Mouse (Mus musculus): ENCODE data around the gene Dctn3.
A peak's percentile ranks its signal among the peaks of the same experiment; 100 is the strongest.
"Not testable (repeated sequence)": the region's sequence is repeated elsewhere in the genome, so short reads cannot be mapped to it uniquely, and the experiment has no call there.

Gene Dctn3

GRCm38 (mm10) chr4:41738256-41738603, 15.3 kb upstream of the Dctn3 start:
- no peak for DNase-seq (ENCODE audit: low spot score in 2 of 2)

DNA sequence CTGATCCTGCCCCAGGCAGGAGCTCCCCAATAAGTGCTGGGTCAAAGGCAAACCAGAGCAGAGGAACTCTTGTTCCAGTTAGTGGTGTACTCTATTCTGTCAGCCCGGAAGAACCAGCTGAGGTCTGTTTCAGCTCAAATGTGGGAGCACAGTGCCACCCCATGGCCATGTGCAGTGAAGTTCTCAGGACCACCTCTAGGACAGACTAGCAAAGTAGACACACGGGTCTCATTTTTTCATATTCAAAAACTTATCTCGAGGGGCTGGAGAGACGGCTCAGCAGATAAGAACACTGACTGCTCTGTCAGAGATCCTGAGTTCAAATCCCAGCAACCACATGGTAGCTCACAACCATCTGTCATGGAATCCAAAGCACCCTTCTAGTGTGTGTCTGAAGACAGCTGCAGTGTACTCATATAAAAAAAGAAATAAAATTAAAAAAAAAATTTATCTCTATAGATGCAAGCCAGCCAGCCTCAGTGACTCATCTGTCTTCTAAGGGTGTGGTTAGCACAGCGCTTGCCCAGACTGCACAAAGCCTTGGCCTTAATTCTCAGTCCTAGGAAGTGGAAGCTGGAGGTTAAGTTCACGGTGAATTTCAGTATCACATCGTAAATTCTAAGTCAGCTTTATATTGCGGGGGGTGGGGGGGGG, 14.8 kb upstream of the Dctn3 start:
- DNase-seq (ENCODE audit: low spot score in 2 of 2): peak; percentile 58 to 76

DNA sequence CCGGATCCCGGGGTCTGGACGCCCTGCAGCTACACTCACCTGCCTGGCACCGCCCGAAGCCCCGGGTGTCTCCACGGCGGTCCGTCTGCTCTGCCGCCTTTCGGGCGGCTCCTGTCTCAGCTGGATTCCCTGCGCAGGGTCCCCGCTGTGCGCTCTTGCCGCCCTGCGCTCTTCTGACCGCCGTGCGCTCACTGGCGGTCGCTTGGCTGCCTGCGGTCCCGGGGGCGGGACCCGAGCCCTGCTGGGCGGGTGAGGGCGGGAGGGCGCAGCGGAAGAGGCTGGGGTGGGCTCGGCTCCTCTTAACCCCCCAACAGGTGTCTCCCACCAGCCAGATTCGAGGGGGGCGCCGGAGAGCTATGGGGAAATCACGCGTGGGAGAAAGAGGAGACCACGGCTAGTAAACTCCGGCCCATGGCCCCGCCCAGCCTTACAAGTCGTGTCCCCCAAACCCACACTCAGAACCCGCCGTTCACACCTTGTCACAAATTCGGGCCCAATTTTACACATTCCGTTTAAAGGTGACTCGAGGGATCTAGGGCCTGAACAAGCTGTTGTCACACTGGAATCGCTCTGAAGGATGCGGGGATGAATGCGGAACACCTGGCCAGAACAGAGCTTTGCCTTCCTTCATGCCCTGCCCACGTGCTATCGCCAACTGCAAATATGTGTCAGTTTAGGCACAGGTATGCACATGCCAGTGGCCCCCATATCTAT, 8.2 kb upstream of the Dctn3 start, which contains the start of gene Arid3c:
Gene Arid3c, minus strand, starts transcription at position 91 of the 714 bp plus-strand sequence.
- DNase-seq (ENCODE audit: low spot score in 2 of 2): peak in 1 of 2 experiments; percentile 19

DNA sequence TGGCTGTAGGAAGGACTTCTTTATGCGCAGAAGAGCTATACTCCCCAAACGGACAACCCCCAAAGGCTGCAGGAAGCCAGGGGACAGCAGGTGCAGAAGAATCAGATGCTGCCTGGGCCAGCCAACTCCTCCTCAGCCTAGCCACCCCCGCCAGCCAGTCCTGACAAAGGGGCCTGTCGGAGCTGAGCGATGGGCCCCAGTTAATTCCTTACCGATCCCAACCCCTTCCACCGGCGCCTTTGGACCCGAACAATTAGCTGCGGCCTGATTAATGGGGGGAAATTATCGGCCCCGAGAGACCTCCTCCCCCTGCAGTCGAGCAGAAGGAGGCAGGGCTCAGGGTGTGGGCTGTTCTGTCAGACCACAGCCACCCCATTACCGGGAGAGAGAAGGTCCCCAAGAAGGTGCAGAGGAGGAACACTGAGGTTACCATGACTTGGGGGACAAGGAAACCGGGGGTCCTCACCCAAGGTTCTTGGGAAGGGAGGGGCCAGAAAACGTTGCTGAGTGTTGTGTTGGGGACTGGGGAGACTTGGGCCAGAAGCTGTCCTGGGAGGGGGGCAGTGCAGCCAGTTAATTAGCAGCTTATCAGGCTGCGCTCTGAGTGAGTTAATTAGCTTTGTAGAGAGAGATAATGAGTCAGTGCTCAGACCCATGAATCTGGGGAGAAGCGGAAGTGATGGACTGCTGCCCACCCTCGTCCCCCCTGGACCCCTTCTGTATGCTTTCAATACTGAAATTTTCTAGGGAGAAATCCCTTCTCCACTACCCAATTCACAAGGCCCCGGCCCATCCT, 4.1 kb upstream of the Dctn3 start:
- no peak for DNase-seq (ENCODE audit: low spot score in 2 of 2)

GRCm38 (mm10) chr4:41716834-41717233, 6.1 kb downstream of the Dctn3 start:
- no peak for DNase-seq (ENCODE audit: low spot score in 2 of 2)

DNA sequence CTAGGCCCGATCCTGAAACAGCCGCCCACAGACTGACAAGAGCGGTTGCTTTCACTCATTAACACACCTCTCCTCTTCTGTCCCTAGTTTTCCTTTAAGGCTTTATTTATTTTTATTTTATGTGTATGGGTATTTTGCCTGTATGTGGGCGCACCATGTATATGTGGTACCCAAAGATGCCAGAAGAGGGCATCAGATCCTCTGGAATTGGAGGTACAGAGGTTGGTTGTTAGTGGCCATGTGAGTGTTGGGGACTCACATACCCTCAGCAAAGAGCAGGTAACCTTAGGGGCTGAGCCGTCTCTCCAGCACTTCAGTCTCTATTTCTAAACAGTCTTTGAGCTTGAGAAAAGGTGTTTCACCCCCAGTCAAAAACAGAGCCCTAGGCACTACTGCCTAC, 7.4 kb downstream of the Dctn3 start:
- DNase-seq (ENCODE audit: low spot score in 2 of 2): peak in 1 of 2 experiments; percentile 34

- DNase-seq (ENCODE audit: low spot score in 2 of 2): no peak
These were observed 7.9 kb downstream of the Dctn3 start for GRCm38 (mm10) chr4:41715082-41715481.

DNA sequence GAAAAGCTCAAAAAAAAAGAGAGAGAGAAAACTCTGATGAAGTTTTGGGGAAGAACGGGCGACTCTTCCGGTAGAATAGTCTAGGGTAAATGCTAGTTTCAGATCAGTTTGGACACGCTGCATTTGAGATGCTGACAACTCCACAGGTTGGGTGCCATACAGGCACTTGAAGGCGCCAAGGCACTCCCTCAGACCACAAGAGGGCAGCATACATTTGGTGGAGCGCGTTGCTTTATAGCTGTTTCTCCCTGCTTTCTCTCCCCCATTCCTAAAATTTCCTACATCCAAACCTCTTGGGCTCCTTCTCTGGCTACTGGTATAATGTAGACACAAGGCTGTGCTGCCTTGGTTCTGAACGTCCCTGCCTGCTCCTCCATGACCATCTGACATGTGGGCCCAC, 8.7 kb downstream of the Dctn3 start:
- DNase-seq (ENCODE audit: low spot score in 2 of 2): peak in 1 of 2 experiments; percentile 23

- peak; percentile 70 to 86 for DNase-seq (ENCODE audit: low spot score in 2 of 2)
These were observed 9.5 kb downstream of the Dctn3 start, which contains the start of gene Rpp25l for GRCm38 (mm10) chr4:41713197-41714067. TSS of gene Rpp25l (minus strand) at chr4:41713534.

DNA sequence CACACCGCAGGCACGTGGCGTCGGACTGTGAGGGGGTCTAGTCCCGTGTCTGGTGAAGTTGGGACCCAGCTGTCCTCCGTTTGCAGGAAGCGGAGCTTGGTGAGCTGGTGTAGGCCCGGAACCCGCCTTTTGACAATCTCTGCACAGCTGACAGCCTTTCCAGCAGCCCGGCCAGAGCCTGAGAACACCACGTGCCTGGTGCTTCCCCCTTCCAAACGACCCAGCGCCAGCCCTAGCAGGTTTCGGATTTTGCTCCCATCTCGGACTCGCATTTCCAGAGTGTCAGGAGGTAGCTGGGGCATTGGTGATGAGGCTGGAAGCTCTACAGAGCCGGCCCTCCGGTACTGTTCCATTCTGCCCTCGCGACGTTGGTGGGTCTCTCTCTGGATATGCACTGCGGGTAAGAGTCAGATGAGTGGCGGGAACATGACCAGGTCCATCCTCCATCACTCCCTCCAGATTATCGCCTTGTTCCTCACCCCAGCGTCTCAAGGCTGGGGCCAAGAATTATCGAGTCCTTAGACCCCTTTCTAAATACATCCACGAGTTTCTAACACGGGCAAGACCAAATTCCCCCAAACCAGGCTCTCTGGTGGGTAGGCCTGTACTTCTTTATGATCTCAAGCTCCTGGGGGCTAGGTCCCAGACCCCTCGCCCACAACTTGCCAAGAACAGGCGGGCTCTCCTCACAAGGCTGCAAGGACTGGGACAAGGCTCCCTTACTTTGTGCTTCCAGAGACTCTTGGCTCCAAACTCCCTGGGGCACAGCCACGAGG, 10.4 kb downstream of the Dctn3 start:
- DNase-seq (ENCODE audit: low spot score in 2 of 2): peak in 1 of 2 experiments; percentile 21

DNA sequence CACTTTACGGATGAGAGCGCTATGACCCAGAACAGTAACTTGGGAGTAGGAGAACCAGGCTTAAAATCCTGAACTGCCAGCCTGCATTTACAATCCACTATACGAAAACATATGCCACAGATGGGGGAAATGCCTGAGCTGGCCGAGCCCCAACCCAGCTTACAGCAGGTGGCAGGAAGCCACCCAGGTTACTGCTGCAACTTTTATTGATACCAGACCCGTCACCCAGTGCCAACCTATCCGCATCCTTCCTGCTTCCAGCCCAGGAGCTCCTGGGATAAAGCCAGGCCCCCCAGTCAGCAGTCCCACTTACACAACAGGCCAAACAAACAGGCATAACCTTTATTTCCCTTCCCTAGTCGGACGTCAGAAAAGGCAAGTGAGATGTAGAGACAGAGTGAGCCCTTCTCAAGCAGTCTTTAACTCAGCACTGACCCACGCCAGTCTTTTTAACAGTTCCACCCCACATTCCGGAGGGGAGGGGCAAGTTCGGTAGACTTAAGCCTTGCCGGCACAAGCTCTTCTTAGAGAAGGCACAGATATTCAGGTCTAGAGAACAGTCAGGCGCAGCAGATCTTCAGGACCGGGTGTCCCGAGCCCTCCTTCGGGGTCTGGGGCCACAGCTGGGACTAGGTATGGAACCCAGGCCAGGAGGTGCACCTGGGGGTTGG, 11.1 kb downstream of the Dctn3 start:
- DNase-seq (ENCODE audit: low spot score in 2 of 2): no peak

DNA sequence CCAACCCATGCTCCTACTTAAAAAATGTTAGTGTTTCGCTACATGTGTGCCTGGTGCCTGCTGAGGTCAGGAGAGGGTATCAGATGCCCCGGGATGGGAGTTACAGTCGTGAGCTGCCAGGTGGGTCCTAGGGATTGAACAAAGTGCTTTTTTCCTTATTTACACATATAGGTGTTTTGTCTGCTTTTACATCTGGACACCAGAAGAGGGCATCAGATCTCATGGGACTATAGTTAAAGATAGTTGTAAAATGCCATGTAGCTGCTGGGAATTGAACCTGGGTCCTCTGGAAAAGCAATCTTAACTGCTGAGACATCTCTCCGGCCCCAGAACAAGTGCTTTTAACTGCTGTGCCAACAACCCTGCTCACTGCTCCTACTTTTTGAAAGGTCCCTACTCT, 12.7 kb downstream of the Dctn3 start:
- DNase-seq (ENCODE audit: low spot score in 2 of 2): no peak

DNA sequence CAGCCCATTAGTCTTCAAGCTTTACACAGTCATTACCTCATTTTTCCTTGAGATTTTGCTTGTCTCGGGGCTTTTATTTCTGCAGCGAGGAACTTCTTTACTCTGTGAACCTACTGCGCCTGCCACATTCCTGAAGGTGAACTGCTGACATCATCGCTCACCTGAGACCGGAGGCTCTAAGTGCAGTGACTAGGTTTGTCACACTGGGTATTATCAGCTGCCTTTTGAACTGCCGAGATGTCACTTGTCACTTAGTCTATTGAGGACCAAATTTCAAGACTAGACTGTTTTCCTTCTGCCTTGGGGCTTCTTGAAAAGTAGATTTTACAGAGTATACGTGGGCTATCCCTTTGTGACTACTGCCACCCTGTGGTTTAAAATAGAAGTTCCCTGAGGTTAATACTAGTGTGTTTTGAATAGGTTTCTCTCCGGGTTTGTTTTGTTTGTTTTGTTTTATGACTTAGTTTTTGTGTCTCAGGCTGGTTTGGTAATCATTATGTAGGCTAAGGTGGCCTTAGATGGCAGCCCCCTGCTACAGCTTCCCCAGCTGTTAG, 14.7 kb downstream of the Dctn3 start:
- no peak for DNase-seq (ENCODE audit: low spot score in 2 of 2)

GRCm38 (mm10) chr4:41707011-41707535, 15.9 kb downstream of the Dctn3 start:
- DNase-seq (ENCODE audit: low spot score in 2 of 2): no peak

- DNase-seq (ENCODE audit: low spot score in 2 of 2): no peak
These were observed 16.8 kb downstream of the Dctn3 start for GRCm38 (mm10) chr4:41705922-41706754.

GRCm38 (mm10) chr4:41704651-41705050, 18.3 kb downstream of the Dctn3 start:
- no peak for DNase-seq (ENCODE audit: low spot score in 2 of 2)

DNA sequence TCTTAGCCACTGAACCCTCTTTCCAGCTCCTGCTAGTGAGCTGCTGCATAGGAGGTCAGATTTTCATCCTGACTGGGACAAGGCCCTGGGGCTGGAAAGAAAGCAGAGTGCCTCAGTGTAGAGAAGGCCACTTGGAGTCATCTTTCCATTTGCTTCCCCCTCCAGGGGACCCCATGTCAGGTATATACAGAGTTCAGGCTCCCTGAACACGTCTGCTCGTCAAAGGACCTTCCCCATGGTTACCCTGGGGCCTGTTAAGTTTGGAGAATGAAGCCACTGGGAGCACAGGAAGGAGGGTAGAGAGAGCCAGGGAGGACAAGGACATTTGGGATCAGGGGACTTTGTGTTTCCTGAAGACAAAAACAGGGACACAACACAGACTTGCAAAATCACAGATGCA, 20.7 kb downstream of the Dctn3 start:
- DNase-seq (ENCODE audit: low spot score in 2 of 2): not testable (repeated sequence)

- DNase-seq (ENCODE audit: low spot score in 2 of 2): not testable (repeated sequence)
These were observed 22.7 kb downstream of the Dctn3 start for GRCm38 (mm10) chr4:41700224-41700623.

DNA sequence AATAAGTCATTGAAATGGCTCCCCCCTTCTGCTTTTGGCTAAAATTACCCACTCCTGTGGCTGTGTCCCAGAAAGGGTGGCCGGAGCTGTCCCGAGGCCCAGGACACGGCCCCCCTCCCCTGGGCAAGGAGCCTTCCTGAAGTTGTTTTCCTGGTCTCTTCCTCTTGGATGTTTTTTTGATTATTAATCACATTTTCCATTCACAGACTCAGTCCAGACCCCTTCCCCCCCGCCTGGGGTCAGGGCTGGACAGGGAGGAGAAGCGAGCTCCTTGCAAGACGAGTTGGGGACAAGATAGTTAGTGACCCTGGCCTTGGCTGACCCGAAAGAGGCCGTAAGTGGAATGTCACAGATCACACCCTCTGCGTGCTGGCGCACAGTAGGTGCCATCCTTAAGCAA, 23.2 kb downstream of the Dctn3 start, which contains the start of gene Il11ra1:
Gene Il11ra1, plus strand, starts transcription at position 207 of the 400 bp plus-strand sequence.
- DNase-seq (ENCODE audit: low spot score in 2 of 2): not testable (repeated sequence)
